In the genomic region with DNA sequence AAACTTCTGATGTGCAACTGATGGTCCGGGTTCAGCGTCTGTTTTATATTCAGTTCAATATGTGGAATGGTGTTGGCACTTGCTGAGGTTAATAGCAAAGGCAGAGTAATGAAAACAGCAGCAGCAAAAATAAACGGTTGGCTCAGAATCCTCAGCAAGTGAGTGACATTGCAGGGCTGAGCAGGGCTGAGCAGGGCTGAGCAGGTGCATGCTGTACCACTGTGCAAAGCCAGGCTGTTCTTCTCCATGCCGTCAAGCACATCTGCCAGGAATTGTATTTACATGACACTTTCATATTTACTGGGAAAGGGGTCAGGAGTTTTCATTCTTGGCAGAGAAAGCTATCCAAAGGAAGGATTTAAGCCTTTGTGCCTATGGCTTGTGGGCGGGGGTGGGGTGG, we compare ENCODE assay signal across 14 mouse cellular contexts.
DNase-seq lines count a peak whose midpoint lies in the region; ATAC-seq and TF ChIP-seq lines count a peak whose summit lies in the region.
"Had no signal": no experiment of that assay in that cellular context is flagged by ENCODE, and none has a peak within 500 bp of the region (broad histone marks: within the 10 kb centered on the region; RNA-seq: fewer than 3 reads in every experiment).

No protein-coding gene starts in this region.

- no peaks in the 10 kb centered on the region; the same call in 1 of the 2 replicates for H3K4me1 ChIP-seq in forebrain, embryonic 11.5 days (replicated peaks; ENCODE audit: control insufficient read depth, insufficient read depth, low read length)
- peaks cover 9% of the 10 kb centered on the region for H3K4me1 ChIP-seq in forebrain, embryonic 10.5 days
- H3K4me1 ChIP-seq in midbrain, postnatal 0 days (ENCODE audit: insufficient read depth, low read length), result 0 out of 2 replicates have a peak, but pooled peaks cover 11% of the 10 kb centered on the region

- no peaks in the 10 kb centered on the region for H3K27me3 ChIP-seq in forebrain, embryonic 11.5 days (ENCODE audit: control insufficient read depth, insufficient read depth, low read length)
- H3K27me3 ChIP-seq in forebrain, embryonic 10.5 days (ENCODE audit: poor library complexity, severe bottlenecking), result no peaks in the 10 kb centered on the region
- H3K27me3 ChIP-seq in midbrain, postnatal 0 days (ENCODE audit: insufficient read depth, low read length), result no peaks in the 10 kb centered on the region

- no peaks in the 10 kb centered on the region for H3K36me3 ChIP-seq in forebrain, embryonic 11.5 days (ENCODE audit: control insufficient read depth, insufficient read depth, low read length)
- no peaks in the 10 kb centered on the region for H3K36me3 ChIP-seq in forebrain, embryonic 10.5 days (replicated peaks)
- no peaks in the 10 kb centered on the region for H3K36me3 ChIP-seq in midbrain, postnatal 0 days (ENCODE audit: insufficient read depth, low read length)
- H3K36me3 ChIP-seq: G1E had no signal

- no peak overlapping the region for H3K9ac ChIP-seq in forebrain, embryonic 11.5 days (ENCODE audit: low read length)
- no peak overlapping the region for H3K9ac ChIP-seq in midbrain, postnatal 0 days (replicated peaks; ENCODE audit: low read length, poor library complexity, severe bottlenecking)
- H3K9ac ChIP-seq: liver, postnatal 0 days had no signal

- no peak overlapping the region for H3K27ac ChIP-seq in forebrain, embryonic 11.5 days (ENCODE audit: low read depth, low read length)
- H3K27ac ChIP-seq in forebrain, embryonic 10.5 days, result no peak overlapping the region
- H3K27ac ChIP-seq in midbrain, postnatal 0 days (ENCODE audit: low read depth, low read length), result peak overlapping the region; percentile 26; the same call in 1 of the 2 replicates

- peak; percentile 74 for ATAC-seq in forebrain, embryonic 11.5 days (replicated peaks; ENCODE audit: low FRiP score)
- peak; percentile 68 for ATAC-seq in midbrain, postnatal 0 days (ENCODE audit: low FRiP score)
- ATAC-seq: liver, postnatal 0 days had no signal

- H3K4me2 ChIP-seq in forebrain, embryonic 11.5 days (ENCODE audit: low read depth, low read length, severe bottlenecking), result no peak overlapping the region
- no peak overlapping the region for H3K4me2 ChIP-seq in midbrain, postnatal 0 days (ENCODE audit: low read depth, low read length, poor library complexity, severe bottlenecking)

- no peak for DNase-seq in forebrain, embryonic 11.5 days (ENCODE audit: low spot score)
- DNase-seq in forebrain, embryonic 10.5 days (ENCODE audit: extremely low spot score, low spot score), result no peak
- DNase-seq in cerebellum, adult 9-11 months, result peak; percentile 40
- DNase-seq in forelimb bud, embryonic 11.5 days (ENCODE audit: low read depth, low spot score), result peak; percentile 5
- DNase-seq in midbrain, postnatal 0 days (ENCODE audit: low spot score), result peak; percentile 20
- no peak for DNase-seq in spleen, adult 12 weeks (ENCODE audit: low spot score)
- DNase-seq in thymus, postnatal 10 days (ENCODE audit: low spot score in 2 of 2), result no peak
- DNase-seq in retina, embryonic 14.5 days (ENCODE audit: low spot score), result no peak
- DNase-seq: B cell, adult 2 months; heart, adult 11 months; heart, postnatal 36 days; liver, postnatal 0 days; thymus, adult 2 months had no signal

- 55% methylated on average over 5 of the region's 5 CpGs for WGBS in forebrain, embryonic 11.5 days
- WGBS in forebrain, embryonic 10.5 days, result 71% methylated on average over 5 of the region's 5 CpGs
- 40% methylated on average over 5 of the region's 5 CpGs for WGBS in midbrain, postnatal 0 days

- no peak overlapping the region for H3K4me3 ChIP-seq in forebrain, embryonic 11.5 days (ENCODE audit: low read depth, low read length)
- H3K4me3 ChIP-seq in forebrain, embryonic 10.5 days, result no peak overlapping the region
- H3K4me3 ChIP-seq in midbrain, postnatal 0 days (ENCODE audit: low read depth, low read length), result no peak overlapping the region

- no peak for TF ChIP-seq CTCF in midbrain, postnatal 0 days (IDR thresholded peaks at IDR 0.05)

- no peaks in the 10 kb centered on the region for H3K9me3 ChIP-seq in forebrain, embryonic 11.5 days (ENCODE audit: control insufficient read depth, low read length)
- H3K9me3 ChIP-seq in forebrain, embryonic 10.5 days, result no peaks in the 10 kb centered on the region
- no peaks in the 10 kb centered on the region for H3K9me3 ChIP-seq in midbrain, postnatal 0 days (ENCODE audit: low read length)
- H3K9me3 ChIP-seq: G1E had no signal

Comparison
In these comparisons a context has a peak if more than half of its experiments do, and no peak if none do; other contexts are left out.
1. DNase-seq: peak in cerebellum, adult 9-11 months (single experiment), forelimb bud, embryonic 11.5 days (single experiment) and midbrain, postnatal 0 days (single experiment); none in forebrain, embryonic 11.5 days (single experiment), forebrain, embryonic 10.5 days (single experiment), spleen, adult 12 weeks (single experiment), thymus, postnatal 10 days (0 of 2) and retina, embryonic 14.5 days (single experiment).